Mouse (Mus musculus) cerebellum, adult 2 months (tissue): ENCODE results near the gene Gngt1.

Source experiments
- CTCF ChIP-seq: fragments of 200-500 bp; IDR thresholded peaks from 2 replicates; pipeline ENCODE4 v1.5.1; 2011; ENCODE audit warnings: low read depth, mild to moderate bottlenecking, control low read depth, low read length, moderate library complexity, borderline replicate concordance; ENCODE audit not compliant: insufficient read depth
- POLR2A ChIP-seq: fragments of 200-500 bp; IDR thresholded peaks from 2 replicates; pipeline ENCODE4 v1.6.1; 2011; ENCODE audit warnings: low read length, control low read depth, borderline replicate concordance; ENCODE audit not compliant: insufficient read depth

GRCm38 (mm10) chr6:3988750-3989149 is 4.8 kb upstream of the Gngt1 start, which contains the start of gene Tfpi2:
- TF ChIP-seq CTCF: no peak
- no peak for TF ChIP-seq POLR2A
